Mouse (Mus musculus) forebrain, embryonic 10.5 days (tissue): ENCODE measurements at regions not wholly inside any gene's neighbourhood (a gene's known extent, or its start where the extent isn't known, plus 50 kb on each side); places are given as distances from the start of the nearest gene placed in this dataset.
A peak's percentile ranks its signal among the peaks of the same experiment; 100 is the strongest.

Source experiments
- DNase-seq: peaks from one replicate; pipeline ENCODE4 v3.0.0-alpha.2; 2017; ENCODE audit warnings: low spot score; ENCODE audit errors: extremely low spot score
- H3K27ac ChIP-seq: fragments of 300-500 bp; sonication (generic); 2 replicates; pipeline ENCODE4 v1.5.1; 2016; ENCODE audit warnings: mild to moderate bottlenecking
- H3K27me3 ChIP-seq: fragments of 300-500 bp; sonication (generic); 2 replicates; pipeline ENCODE4 v1.6.1; 2016; ENCODE audit warnings: mild to moderate bottlenecking; ENCODE audit not compliant: poor library complexity, severe bottlenecking
- H3K36me3 ChIP-seq: fragments of 300-500 bp; sonication (generic); replicated peaks from 2 replicates; pipeline ENCODE4 v1.6.1; 2016; ENCODE audit warnings: mild to moderate bottlenecking, moderate library complexity
- H3K4me1 ChIP-seq: fragments of 300-500 bp; sonication (generic); 2 replicates; pipeline ENCODE4 v1.6.1; 2016
- H3K4me3 ChIP-seq: fragments of 300-500 bp; sonication (generic); 2 replicates; pipeline ENCODE4 v1.5.1; 2016; ENCODE audit warnings: mild to moderate bottlenecking, moderate library complexity
- H3K9me3 ChIP-seq: fragments of 300-500 bp; sonication (generic); 2 replicates; pipeline ENCODE4 v1.6.1; 2016; ENCODE audit warnings: mild to moderate bottlenecking, moderate library complexity
- WGBS: fragments of 180-500 bp; shearing (Covaris S2); methylation state at CpG from one replicate; pipeline ENCODE4 v1.1.7; 2016; 5-methylcytosine and 5-hydroxymethylcytosine counted together

DNA sequence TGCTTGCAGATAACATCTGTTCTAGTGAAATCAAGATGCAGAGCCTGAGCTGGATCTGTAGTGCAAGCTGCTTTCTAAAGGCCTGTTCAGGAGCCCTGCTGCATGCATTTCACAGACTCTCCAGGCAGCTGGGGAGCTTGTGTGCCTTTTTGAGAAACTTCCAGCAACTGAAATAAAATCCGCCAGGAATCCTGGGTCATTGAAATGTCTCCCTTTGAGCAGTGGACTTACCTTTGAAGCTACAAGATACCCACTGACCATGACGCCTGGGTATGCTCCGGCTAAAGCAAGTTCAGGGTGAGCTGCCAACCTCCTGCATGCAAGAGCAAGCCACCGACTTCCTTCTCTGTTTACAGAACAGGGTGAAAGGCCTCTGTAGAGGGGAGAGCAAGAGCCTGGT, 278.7 kb downstream of the Cenpw start:
- Histone ChIP-seq H3K27ac (0 out of 2 replicates have a peak overlapping the region, but pooled peaks have one; percentile 25), H3K36me3 (no peaks in the 10 kb centered on the region), H3K4me3 (no peak overlapping the region), H3K27me3 (no peaks in the 10 kb centered on the region), H3K4me1 (peaks cover 5% of the 10 kb centered on the region; the same call in 1 of the 2 replicates), H3K9me3 (no peaks in the 10 kb centered on the region)
- DNase-seq, result peak; percentile 16
- WGBS, result 46% methylated on average over 4 of the region's 4 CpGs

DNA sequence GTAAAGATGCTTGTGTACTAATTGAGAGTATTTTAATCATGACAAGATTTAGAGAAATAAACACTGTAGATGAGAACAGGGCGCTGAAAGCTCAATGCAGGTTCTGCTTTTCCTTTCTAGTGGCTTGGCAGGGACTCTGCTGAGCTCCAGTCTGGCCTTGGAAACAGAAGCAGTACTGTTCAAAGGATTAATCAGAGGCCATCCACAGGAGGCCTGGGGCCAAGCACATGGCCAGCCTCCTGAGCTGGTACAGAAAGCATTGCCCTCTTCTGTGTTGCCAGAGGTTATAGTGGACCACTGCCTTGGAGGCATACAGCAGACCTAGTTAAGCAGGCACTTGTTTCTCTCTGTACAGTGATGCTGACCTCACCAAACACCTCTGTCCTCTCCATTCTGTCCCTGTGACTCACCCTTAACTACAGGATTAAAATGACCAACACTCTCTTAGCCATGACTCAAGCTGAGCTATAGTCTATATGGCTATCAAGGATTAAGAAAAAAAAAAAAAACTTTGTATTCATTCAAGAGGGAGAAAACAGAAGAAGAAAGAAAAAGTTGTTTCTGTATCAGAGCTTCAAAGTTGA, 302.5 kb downstream of the Cenpw start:
- 0 out of 2 replicates have a peak overlapping the region, but pooled peaks have one; percentile 13 for H3K27ac ChIP-seq
- no peaks in the 10 kb centered on the region for H3K27me3 ChIP-seq
- WGBS, result 21% methylated on average over 1 of the region's 1 CpGs
- H3K9me3 ChIP-seq, result no peaks in the 10 kb centered on the region
- no peak overlapping the region for H3K4me3 ChIP-seq
- no peaks in the 10 kb centered on the region for H3K36me3 ChIP-seq
- peaks cover 9% of the 10 kb centered on the region for H3K4me1 ChIP-seq
- DNase-seq, result peak; percentile 22

DNA sequence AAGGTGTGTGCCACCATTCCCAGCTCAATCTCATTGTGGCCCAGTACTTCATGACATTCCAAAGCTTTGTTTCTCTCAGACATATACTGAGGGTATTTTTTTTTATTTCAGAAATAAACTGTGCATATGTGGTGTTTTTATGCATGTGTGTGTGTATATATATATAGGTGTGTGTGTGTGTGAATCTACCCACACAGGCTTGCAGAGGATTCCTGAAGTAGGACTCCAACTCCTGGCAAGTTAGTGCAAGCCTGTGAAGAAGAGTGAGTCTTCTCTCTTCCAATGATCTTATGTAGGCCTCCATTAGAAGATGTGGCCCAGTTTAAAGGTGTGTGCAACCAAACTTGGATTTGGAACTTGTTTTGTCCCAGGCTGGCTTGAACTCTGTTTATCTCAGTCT, 328.9 kb upstream of the Rspo3 start:
- H3K27me3 ChIP-seq, result no peaks in the 10 kb centered on the region
- no peaks in the 10 kb centered on the region for H3K9me3 ChIP-seq
- H3K4me1 ChIP-seq, result no peaks in the 10 kb centered on the region
- H3K36me3 ChIP-seq, result no peaks in the 10 kb centered on the region
- H3K4me3 ChIP-seq, result no peak overlapping the region
- DNase-seq, result no peak
- H3K27ac ChIP-seq, result no peak overlapping the region

DNA sequence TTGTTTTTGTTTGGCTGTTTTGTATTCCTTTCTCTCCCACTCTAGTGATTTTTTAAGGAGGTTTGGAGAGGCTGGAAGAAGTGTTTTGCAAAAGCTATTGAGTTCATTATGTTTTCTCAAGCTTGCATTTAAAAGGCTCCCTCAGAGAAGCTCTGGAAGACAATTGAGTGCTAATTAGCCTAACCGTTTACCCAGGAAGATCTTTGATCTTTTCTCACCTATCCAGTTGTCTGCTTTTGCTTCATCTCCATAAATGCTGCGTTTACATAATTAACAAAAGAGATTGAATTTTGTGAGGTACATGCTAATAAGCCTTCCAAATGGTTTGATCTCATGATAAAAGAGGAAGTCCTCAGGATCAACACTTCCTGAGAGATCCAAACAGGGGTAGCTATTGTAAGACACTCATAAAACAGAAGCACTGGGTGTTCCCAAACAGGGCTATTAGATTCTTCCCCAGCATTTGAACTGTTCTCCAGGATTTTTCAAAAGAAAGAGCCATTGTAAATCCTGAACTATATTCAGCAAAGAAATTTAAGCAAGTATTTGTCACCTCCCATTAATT, 320.2 kb upstream of the Rspo3 start:
- 1% methylated on average over 2 of the region's 2 CpGs for WGBS
- Histone ChIP-seq H3K4me3 (no peak overlapping the region), H3K4me1 (peaks cover 25% of the 10 kb centered on the region), H3K36me3 (no peaks in the 10 kb centered on the region), H3K27ac (no peak overlapping the region), H3K9me3 (no peaks in the 10 kb centered on the region), H3K27me3 (no peaks in the 10 kb centered on the region)
- DNase-seq, result no peak

DNA sequence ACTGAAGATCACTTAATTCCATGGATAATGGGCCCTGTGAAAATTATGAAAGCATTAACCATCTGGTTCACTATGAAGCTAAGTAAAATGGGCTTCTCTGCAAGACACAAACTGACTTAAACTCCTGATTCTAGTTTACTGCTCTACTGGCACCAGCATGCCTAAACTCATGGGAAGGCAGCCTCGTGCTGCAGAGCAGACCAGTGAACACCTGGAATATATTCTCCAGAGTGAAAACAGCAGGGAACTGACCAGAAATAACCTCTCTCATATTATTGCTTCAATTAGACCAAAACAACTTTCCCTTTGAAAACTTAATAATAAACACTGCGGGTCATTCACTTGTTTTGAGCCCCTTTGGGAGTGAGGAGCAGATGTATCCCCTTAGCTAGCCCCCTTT, 316.8 kb upstream of the Rspo3 start:
- no peaks in the 10 kb centered on the region for H3K27me3 ChIP-seq
- no peak overlapping the region for H3K27ac ChIP-seq
- peaks cover 25% of the 10 kb centered on the region for H3K4me1 ChIP-seq
- H3K9me3 ChIP-seq, result no peaks in the 10 kb centered on the region
- no peak overlapping the region for H3K4me3 ChIP-seq
- WGBS, result 48% methylated on average over 2 of the region's 2 CpGs
- DNase-seq, result no peak
- no peaks in the 10 kb centered on the region for H3K36me3 ChIP-seq

DNA sequence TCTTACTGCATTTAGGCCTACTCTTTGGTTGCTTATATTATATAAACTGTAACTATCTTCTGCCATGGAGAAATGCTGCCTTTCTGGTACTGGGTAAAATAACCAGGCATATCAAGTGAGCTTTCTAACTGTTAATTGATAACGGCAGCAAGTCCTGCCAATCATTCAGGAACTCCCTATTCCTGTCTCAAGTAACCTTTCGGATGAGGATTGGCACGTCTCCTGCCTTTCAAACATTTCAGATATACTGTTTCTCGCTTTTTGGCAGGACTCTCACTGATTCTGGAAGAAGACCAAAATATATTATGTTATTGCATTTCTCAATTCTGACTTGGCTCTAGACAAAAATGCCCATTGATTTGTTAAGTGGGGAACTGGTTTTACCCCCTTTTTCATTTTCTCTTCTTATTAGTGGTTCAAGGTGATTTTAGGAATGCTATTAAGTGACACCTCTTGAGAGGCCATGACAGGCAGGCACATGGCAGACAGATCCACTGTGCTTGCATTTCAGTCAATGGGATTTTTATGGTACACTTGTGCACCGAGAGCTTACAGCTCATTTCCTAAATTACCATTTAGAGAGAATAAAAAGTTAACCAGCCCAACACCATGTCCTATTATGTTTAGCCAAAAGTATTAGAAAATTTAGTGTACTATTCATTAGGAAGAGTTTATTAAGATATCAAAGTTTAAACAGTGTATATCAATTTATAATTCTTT, 289.4 kb upstream of the Rspo3 start:
- WGBS, result 90% methylated on average over 5 of the region's 5 CpGs

DNA sequence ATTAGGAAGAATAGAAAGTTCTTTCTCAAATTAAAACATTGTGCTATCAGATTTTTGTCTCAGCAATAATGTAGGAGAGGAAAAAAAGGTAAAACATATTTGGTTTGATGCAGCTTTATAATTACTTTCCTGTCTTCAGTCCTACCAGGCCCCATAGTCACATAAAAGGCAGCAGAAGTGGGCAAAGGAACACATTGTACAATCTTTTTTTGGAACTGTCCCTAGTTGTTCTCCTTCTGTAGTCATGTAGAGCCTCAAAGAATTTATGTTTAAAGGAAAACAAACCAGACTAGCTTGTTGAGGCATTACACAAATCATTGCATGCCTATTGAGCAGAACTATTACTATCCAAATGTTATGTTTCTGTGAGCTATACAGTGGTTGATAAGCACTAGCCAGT, 288.7 kb upstream of the Rspo3 start:
- no peaks in the 10 kb centered on the region for H3K36me3 ChIP-seq
- no peak overlapping the region for H3K4me3 ChIP-seq
- no peaks in the 10 kb centered on the region for H3K27me3 ChIP-seq
- no peak for DNase-seq
- H3K27ac ChIP-seq, result no peak overlapping the region
- no peaks in the 10 kb centered on the region for H3K9me3 ChIP-seq
- H3K4me1 ChIP-seq, result no peaks in the 10 kb centered on the region

More for the DNA sequence above, 289.4 kb upstream of the Rspo3 start:
- no peak for DNase-seq
- H3K4me3 ChIP-seq, result no peak overlapping the region
- no peaks in the 10 kb centered on the region for H3K27me3 ChIP-seq
- H3K36me3 ChIP-seq, result no peaks in the 10 kb centered on the region
- H3K27ac ChIP-seq, result no peak overlapping the region
- no peaks in the 10 kb centered on the region for H3K4me1 ChIP-seq
- no peaks in the 10 kb centered on the region for H3K9me3 ChIP-seq

DNA sequence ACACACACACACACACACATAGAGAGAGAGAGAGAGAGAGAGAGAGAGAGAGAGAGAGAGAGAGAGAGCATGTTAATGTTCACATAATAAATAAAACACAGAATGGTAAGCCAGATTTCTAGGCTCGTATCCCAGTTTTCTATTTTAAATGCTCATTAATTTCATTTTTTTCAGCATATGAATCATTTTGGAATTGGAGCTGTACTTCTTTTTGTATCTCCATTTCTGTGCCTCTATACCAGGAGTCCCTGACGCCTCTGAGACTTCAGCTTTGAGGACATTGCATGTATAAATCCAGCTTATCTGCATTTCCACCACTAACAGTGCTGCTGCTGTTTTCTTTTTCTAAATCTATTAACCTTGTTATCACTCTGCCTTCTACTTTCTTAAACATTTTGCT, 287.5 kb upstream of the Rspo3 start:
- H3K9me3 ChIP-seq, result no peaks in the 10 kb centered on the region
- H3K4me1 ChIP-seq, result 0 out of 2 replicates have a peak, but pooled peaks cover 6% of the 10 kb centered on the region
- no peak overlapping the region for H3K27ac ChIP-seq
- 81% methylated on average over 2 of the region's 2 CpGs for WGBS
- H3K27me3 ChIP-seq, result no peaks in the 10 kb centered on the region
- H3K36me3 ChIP-seq, result no peaks in the 10 kb centered on the region
- no peak overlapping the region for H3K4me3 ChIP-seq
- no peak for DNase-seq

DNA sequence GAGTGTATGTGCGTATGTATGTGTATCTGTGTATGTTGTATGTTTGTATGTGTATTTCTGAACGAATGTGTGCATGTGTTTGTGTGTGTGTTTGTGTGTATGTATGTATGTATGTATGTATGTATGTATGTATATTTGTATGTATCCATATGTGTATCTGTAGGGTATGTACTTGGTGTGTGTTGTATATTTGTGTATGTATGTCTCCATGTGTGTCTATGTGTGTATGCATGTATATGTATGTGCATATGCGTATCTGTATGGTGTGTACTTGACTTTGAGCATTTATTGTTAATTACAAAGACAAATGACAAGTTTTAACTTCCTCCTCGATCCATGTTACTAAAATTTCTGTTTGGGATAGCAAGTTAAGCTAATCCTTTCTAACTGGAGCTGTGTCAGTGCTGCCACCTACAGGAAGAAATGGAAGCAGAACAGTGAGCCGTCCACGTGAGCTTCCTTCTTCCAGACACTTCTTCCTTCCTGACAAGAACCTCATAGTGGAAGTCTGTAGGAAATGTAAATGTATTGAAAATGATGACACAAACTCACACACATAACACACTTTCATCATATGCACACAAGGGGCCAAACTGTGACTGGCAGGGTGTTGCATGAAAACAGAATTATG, 268.4 kb upstream of the Rspo3 start:
- no peaks in the 10 kb centered on the region for H3K27me3 ChIP-seq
- DNase-seq, result peak; percentile 27
- H3K9me3 ChIP-seq, result no peaks in the 10 kb centered on the region
- H3K36me3 ChIP-seq, result no peaks in the 10 kb centered on the region
- WGBS, result 45% methylated on average over 6 of the region's 6 CpGs
- H3K27ac ChIP-seq, result no peak overlapping the region
- no peak overlapping the region for H3K4me3 ChIP-seq
- no peaks in the 10 kb centered on the region for H3K4me1 ChIP-seq

DNA sequence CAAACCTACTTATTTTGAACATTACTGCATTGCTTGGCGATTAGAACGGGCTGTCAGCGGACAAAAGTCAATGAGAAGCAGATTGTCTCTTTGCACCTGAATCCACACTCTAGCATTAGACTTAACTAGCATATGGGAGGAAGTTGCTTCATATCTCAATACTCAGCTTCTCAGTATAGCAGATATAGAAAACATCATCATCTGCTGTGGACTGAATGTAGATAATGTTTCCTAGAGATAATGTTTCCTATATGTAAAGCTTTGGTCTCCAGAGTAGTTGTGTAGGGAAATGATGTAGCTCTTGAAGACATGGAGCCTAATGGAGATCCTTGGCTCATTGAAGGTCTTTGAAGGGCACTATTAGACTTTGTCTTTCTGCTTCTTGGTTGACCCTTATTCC, 267.0 kb upstream of the Rspo3 start:
- no peaks in the 10 kb centered on the region for H3K4me1 ChIP-seq
- H3K27me3 ChIP-seq, result no peaks in the 10 kb centered on the region
- no peak for DNase-seq
- no peak overlapping the region for H3K27ac ChIP-seq
- WGBS, result 94% methylated on average over 3 of the region's 3 CpGs
- no peaks in the 10 kb centered on the region for H3K9me3 ChIP-seq
- no peak overlapping the region for H3K4me3 ChIP-seq
- H3K36me3 ChIP-seq, result no peaks in the 10 kb centered on the region

DNA sequence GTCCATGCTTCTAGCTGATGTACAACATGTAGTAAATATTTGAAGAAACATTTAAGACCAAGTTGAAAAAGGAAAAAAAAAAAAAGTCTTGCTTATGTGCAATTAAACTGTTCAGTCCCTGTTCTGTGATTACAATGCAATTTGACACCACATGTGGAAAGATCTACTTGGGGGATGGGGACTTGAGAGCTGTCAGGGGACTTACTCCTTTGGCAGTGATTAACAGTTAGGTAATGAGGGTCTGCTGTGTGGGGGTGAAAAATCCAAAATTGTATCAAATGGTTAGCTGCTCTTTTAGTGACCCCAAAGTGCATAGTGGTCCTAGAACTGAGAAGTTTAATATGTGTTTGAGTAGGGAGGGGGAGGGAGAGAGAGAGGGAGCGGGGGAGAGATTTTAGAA, 259.0 kb upstream of the Rspo3 start:
- 84% methylated on average over 1 of the region's 1 CpGs for WGBS
- H3K4me1 ChIP-seq, result peaks cover 7% of the 10 kb centered on the region; the same call in 1 of the 2 replicates
- DNase-seq, result no peak
- no peak overlapping the region for H3K27ac ChIP-seq
- no peaks in the 10 kb centered on the region for H3K9me3 ChIP-seq
- no peaks in the 10 kb centered on the region for H3K36me3 ChIP-seq
- no peaks in the 10 kb centered on the region for H3K27me3 ChIP-seq
- H3K4me3 ChIP-seq, result no peak overlapping the region

DNA sequence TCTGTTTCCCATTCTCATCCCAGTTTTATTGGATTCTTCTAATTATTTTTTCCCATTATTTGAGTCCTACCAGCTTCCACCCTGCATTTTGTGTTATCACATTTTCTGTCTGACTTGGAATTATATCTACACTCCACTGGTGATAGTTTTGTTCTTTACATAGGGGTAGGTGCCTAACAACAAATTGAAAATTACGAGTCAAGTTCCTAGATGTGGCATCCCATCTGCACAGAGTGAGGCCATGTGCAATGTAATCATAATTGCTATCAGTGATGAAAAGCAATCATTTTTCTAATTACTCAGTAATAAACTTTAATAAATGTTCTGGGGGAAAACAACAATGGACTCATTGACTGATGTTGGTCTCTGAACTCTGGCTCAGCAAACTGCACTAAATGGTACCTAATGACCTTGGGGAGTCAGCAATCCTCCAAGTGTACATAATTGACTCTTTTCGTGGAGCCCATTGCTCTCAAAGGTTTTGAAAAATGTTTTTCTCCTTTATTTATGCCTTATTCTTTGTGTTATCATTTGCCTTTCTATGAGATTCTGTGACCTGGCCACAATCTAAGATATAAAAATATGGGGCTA, 250.6 kb upstream of the Rspo3 start:
- Histone ChIP-seq H3K4me3 (no peak overlapping the region), H3K27ac (no peak overlapping the region), H3K36me3 (no peaks in the 10 kb centered on the region), H3K4me1 (no peaks in the 10 kb centered on the region), H3K9me3 (no peaks in the 10 kb centered on the region), H3K27me3 (no peaks in the 10 kb centered on the region)
- no peak for DNase-seq
- WGBS, result 88% methylated on average over 2 of the region's 2 CpGs

DNA sequence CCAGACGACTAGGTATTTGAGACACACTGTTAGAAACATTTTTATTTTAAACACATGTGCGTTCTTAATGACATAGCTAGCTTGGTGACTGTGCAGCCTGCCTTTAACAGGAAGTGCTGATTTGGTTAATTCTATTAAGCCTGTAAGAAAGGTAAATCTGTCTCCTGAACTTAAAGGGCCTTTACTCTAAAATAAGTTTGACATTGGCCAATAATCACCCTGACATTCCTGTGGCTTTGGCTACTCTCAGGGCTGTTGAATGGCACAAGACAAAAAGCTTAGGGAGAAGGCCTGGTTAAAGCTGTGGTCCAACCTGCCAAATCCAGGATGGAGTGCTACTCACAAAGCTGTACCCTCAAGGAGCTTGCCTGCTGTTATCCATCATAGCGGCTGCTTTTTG, 201.0 kb upstream of the Rspo3 start:
- 81% methylated on average over 3 of the region's 3 CpGs for WGBS
- no peak for DNase-seq
- Histone ChIP-seq H3K4me1 (no peaks in the 10 kb centered on the region), H3K36me3 (no peaks in the 10 kb centered on the region), H3K4me3 (no peak overlapping the region), H3K27ac (no peak overlapping the region), H3K9me3 (no peaks in the 10 kb centered on the region), H3K27me3 (no peaks in the 10 kb centered on the region)
